Mouse (Mus musculus) lung, postnatal 0 days (tissue): ENCODE measurements around the gene Cxcl3. TPM values are rescaled to one million over a fixed set of nuclear protein-coding genes. Genes with fewer than 3 reads are reported as not detected.
A peak's percentile ranks its signal among the peaks of the same experiment; 100 is the strongest.

Source experiments
- ATAC-seq: fragments of 200-750 bp; cut with Nextera tagmentation; 2 replicates; pipeline ENCODE4 v1.8.0; 2017; ENCODE audit warnings: moderate library complexity
- DNase-seq: peaks from one replicate; pipeline ENCODE4 v3.0.0-alpha.2; 2016; ENCODE audit warnings: low spot score
- H3K27ac ChIP-seq: fragments of 300-500 bp; sonication (generic); 2 replicates; pipeline ENCODE4 v1.5.1; 2014; ENCODE audit warnings: antibody characterized with exemption, mild to moderate bottlenecking, low read length, mixed read lengths
- H3K27me3 ChIP-seq: fragments of 300-500 bp; sonication (generic); replicated peaks from 2 replicates; pipeline ENCODE4 v1.6.1; 2014; ENCODE audit warnings: low read length, mixed read lengths; ENCODE audit not compliant: insufficient read depth
- H3K36me3 ChIP-seq: fragments of 300-500 bp; sonication (generic); 2 replicates; pipeline ENCODE4 v1.6.1; 2014; ENCODE audit warnings: low read length, mixed read lengths; ENCODE audit not compliant: insufficient read depth
- H3K4me1 ChIP-seq: fragments of 300-500 bp; sonication (generic); 2 replicates; pipeline ENCODE4 v1.6.1; 2014; ENCODE audit warnings: antibody characterized with exemption, low read depth, low read length, mixed read lengths; ENCODE audit not compliant: insufficient read depth
- H3K4me2 ChIP-seq: fragments of 300-500 bp; sonication (generic); replicated peaks from 2 replicates; pipeline ENCODE4 v1.6.1; 2014; ENCODE audit warnings: low read depth, mild to moderate bottlenecking, low read length, moderate library complexity, mixed read lengths
- H3K4me3 ChIP-seq: fragments of 300-500 bp; sonication (generic); 2 replicates; pipeline ENCODE4 v1.5.1; 2014; ENCODE audit warnings: low read depth, low read length
- H3K9ac ChIP-seq: fragments of 300-500 bp; sonication (generic); replicated peaks from 2 replicates; pipeline ENCODE4 v1.6.1; 2014; ENCODE audit warnings: low read depth, mild to moderate bottlenecking
- H3K9me3 ChIP-seq: fragments of 300-500 bp; sonication (generic); 2 replicates; pipeline ENCODE4 v1.6.1; 2016; ENCODE audit warnings: low read length, mixed read lengths
- CTCF ChIP-seq: IDR thresholded peaks from 2 replicates; pipeline ENCODE4 v1.5.1; 2016; ENCODE audit warnings: antibody characterized with exemption, mild to moderate bottlenecking
- EP300 ChIP-seq: IDR thresholded peaks from 2 replicates; pipeline ENCODE4 v1.6.1; 2016; ENCODE audit warnings: antibody characterized with exemption, mild to moderate bottlenecking, control low read depth
- WGBS: fragments of 180-500 bp; shearing (Covaris S2); extraction: QIAGEN DNeasy Blood & Tissue Kit; methylation state at CpG from one replicate; pipeline ENCODE4 v1.1.7; 2014; 5-methylcytosine and 5-hydroxymethylcytosine counted together
- polyA plus RNA-seq: library from polyadenylated mRNA; unstranded; fragments of >200 nt; fragmentation: Nextera tagmentation; extraction: Ambion mirVana; gene quantifications from 2 replicates; pipeline ENCODE4 v1.2.1, GENCODE M21; 2015

Gene Cxcl3
- polyA plus RNA-seq, 1 experiment from 2014 or later: 0.42 TPM

- Histone ChIP-seq H3K27me3 (no peaks in the 10 kb centered on the region), H3K9ac (no peak overlapping the region), H3K27ac (no peak overlapping the region), H3K36me3 (no peaks in the 10 kb centered on the region), H3K4me1 (no peaks in the 10 kb centered on the region), H3K9me3 (no peaks in the 10 kb centered on the region), H3K4me3 (no peak overlapping the region), H3K4me2 (no peak overlapping the region)
- no peak for TF ChIP-seq CTCF
- no peak for TF ChIP-seq EP300
- no peak for DNase-seq
- peak; percentile 39; the same call in 1 of the 2 replicates for ATAC-seq
Observed at GRCm38 (mm10) chr5:90806050-90806449, 20.1 kb downstream of the Cxcl3 start.

- Histone ChIP-seq H3K4me3 (no peak overlapping the region), H3K9me3 (no peaks in the 10 kb centered on the region), H3K9ac (no peak overlapping the region), H3K4me2 (no peak overlapping the region), H3K27ac (no peak overlapping the region), H3K27me3 (no peaks in the 10 kb centered on the region), H3K4me1 (no peaks in the 10 kb centered on the region), H3K36me3 (no peaks in the 10 kb centered on the region)
- TF ChIP-seq EP300 (no peak), CTCF (no peak)
- DNase-seq (no peak), ATAC-seq (no peak)
- WGBS: 70% methylated on average over 3 of the region's 3 CpGs
Observed at GRCm38 (mm10) chr5:90807176-90807950, 21.5 kb downstream of the Cxcl3 start.

GRCm38 (mm10) chr5:90819756-90820155, 33.9 kb downstream of the Cxcl3 start:
- Histone ChIP-seq H3K9me3 (no peaks in the 10 kb centered on the region), H3K4me1 (no peaks in the 10 kb centered on the region), H3K4me2 (no peak overlapping the region), H3K27me3 (no peaks in the 10 kb centered on the region), H3K9ac (no peak overlapping the region), H3K36me3 (no peaks in the 10 kb centered on the region), H3K27ac (no peak overlapping the region), H3K4me3 (no peak overlapping the region)
- peak; percentile 90 for DNase-seq
- peak; percentile 87 for ATAC-seq
- TF ChIP-seq EP300 (peak; percentile 69; the same call in 1 of the 2 replicates), CTCF (no peak)

- H3K36me3 ChIP-seq: no peaks in the 10 kb centered on the region
- no peak overlapping the region for H3K4me3 ChIP-seq
- DNase-seq: peak; percentile 83
- TF ChIP-seq CTCF (no peak), EP300 (peak; percentile 74)
- ATAC-seq: peak; percentile 87
- WGBS: 26% methylated on average over 11 of the region's 11 CpGs
- no peaks in the 10 kb centered on the region for H3K27me3 ChIP-seq
- peaks cover 3% of the 10 kb centered on the region; the same call in 1 of the 2 replicates for H3K4me1 ChIP-seq
- no peaks in the 10 kb centered on the region for H3K9me3 ChIP-seq
- no peak overlapping the region for H3K9ac ChIP-seq
- H3K27ac ChIP-seq: peak overlapping the region; percentile 44; the same call in 1 of the 2 replicates
- peak overlapping the region; percentile 41 for H3K4me2 ChIP-seq
Observed at GRCm38 (mm10) chr5:90832145-90832767, 46.4 kb downstream of the Cxcl3 start.

GRCm38 (mm10) chr5:90832768-90833388, 47.0 kb downstream of the Cxcl3 start:
- DNase-seq: peak; percentile 11
- WGBS: 55% methylated on average over 8 of the region's 8 CpGs
- peak; percentile 21; the same call in 1 of the 2 replicates for ATAC-seq
- TF ChIP-seq EP300 (no peak), CTCF (no peak)
- Histone ChIP-seq H3K27ac (no peak overlapping the region), H3K4me3 (no peak overlapping the region), H3K4me1 (peaks cover 3% of the 10 kb centered on the region; the same call in 1 of the 2 replicates), H3K4me2 (no peak overlapping the region), H3K9me3 (no peaks in the 10 kb centered on the region), H3K36me3 (no peaks in the 10 kb centered on the region), H3K9ac (no peak overlapping the region), H3K27me3 (no peaks in the 10 kb centered on the region)

- H3K4me3 ChIP-seq: no peak overlapping the region
- 86% methylated on average over 4 of the region's 4 CpGs for WGBS
- no peaks in the 10 kb centered on the region for H3K9me3 ChIP-seq
- TF ChIP-seq EP300: no peak
- no peak for TF ChIP-seq CTCF
- peaks cover 3% of the 10 kb centered on the region; the same call in 1 of the 2 replicates for H3K4me1 ChIP-seq
- H3K9ac ChIP-seq: no peak overlapping the region
- no peak overlapping the region for H3K4me2 ChIP-seq
- no peak overlapping the region for H3K27ac ChIP-seq
- DNase-seq (no peak), ATAC-seq (no peak)
- no peaks in the 10 kb centered on the region for H3K27me3 ChIP-seq
- H3K36me3 ChIP-seq: no peaks in the 10 kb centered on the region
Observed at GRCm38 (mm10) chr5:90834436-90834835, 48.5 kb downstream of the Cxcl3 start.
